Mouse (Mus musculus) adrenal gland, adult 18-20 months (tissue): ENCODE measurements at regions not wholly inside any gene's neighbourhood (a gene's known extent, or its start where the extent isn't known, plus 50 kb on each side); places are given as distances from the start of the nearest gene placed in this dataset.
A peak's percentile ranks its signal among the peaks of the same experiment; 100 is the strongest.

ENCODE experiments used
- DNase-seq, 2 experiments: peaks; one replicate each; pipeline ENCODE4 v3.0.0; 2021 to 2022; ENCODE audit warnings: low spot score in 2 of 2

DNA sequence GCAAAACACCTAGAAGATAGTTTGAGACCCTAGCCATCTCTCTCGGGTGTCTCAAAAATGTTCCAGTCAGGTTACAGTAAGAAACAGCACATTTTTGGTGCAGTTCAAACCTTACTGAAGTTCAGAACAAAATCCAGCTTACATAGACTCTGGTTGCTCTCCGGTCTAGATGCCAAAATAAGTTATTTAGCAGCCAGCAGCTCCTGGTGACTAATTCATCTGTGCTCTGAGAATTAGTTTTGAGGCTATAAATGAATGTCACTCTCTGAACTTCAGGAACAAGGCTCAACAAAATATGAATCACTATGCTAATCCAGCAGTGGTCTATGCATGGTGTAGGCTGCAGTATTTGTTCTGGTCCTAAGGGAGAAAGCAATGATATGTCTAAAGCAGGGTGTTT, 238.6 kb downstream of the Rnf152 start:
- no peak for DNase-seq

DNA sequence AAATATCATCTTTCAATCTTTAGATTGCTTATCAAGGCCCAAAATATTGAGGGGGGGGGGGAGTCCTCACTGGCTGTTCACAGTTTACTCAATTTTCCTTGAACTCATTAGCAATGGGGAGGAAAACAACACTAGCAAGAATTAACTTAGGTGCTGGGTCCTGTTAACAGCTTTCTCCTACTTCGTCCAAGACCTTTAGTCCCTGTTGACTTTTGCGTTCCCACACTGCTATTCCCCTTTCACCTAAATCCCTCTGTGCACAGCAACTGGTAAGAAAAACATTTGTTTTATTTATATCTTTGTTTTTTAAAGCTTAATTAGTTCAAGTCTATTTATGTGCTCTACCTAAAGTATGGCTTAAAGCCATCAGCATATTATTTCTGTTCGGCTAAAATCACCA, 240.3 kb downstream of the Rnf152 start:
- no peak for DNase-seq

DNA sequence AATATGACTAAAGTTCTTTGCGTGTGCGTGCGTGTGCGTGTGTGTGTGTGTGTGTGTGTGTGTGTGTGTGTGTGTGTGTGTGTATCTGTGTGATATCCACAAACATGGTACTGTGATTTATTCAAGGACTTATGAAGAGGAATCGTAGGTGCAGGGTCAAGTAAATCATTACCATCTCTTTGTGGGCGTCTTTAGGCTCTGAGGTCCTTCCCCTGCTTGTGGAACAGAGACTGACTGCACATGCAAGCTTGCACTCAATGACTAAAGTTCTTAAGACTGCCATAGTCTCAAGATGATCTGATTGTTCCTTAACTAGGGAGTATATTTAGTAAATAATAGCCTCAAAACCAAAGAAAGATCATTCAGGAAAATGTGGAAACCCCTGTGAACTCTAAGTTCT, 241.1 kb downstream of the Rnf152 start:
- no peak for DNase-seq

DNA sequence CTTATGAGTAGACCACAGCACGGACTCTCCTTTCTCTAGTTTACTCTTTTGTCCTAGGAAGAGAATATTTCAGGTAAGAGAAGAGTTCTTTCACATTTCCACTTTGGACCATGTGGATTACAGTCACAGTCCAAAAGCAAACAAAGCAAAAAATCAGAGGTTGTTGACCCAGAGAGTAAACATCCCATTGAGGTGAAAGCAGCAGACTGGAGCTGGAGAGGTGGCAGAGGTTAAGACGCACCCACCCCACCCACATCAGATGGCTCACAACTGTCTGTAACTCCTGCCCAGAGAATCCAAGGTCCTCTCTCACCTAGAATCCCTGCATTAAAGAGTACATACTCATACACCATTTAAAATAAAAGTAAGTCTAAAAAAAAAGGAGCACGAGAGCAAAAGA, 241.7 kb downstream of the Rnf152 start:
- no peak for DNase-seq

DNA sequence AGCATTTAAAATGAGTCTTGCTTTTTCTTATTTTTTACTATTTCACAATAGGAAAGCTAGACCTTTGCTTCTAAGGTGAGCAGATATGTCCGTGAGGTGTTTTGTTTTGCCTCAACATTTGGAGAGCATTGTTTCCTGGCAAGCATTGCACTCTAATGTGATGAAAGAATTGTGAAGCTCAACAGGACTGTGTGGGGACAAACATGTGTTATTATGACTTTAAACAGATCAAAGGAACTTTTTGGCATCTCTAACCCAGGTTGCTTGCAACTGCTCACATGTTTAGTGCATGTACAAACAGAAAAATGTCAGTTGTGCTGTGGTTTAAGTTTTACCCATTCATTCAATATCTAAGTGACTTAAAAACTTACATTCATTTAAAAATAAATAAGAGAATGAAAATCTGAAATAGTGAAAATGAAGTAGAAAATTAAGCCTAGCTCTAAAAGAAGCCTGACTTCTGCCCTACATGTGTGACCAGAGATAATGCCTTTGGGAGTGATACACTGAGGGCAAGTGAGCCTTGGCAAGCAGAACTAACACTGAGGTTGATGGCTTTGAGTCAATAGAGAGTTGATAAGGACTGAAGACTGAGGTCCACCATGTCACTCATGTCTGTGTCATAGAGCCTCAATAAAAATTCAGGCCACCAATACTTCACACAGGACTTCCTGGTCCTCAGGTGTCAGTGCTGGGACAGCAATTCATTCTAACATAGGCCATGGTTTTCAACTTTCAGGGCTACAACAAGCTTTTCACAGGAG, 243.6 kb downstream of the Rnf152 start:
- DNase-seq: no peak

DNA sequence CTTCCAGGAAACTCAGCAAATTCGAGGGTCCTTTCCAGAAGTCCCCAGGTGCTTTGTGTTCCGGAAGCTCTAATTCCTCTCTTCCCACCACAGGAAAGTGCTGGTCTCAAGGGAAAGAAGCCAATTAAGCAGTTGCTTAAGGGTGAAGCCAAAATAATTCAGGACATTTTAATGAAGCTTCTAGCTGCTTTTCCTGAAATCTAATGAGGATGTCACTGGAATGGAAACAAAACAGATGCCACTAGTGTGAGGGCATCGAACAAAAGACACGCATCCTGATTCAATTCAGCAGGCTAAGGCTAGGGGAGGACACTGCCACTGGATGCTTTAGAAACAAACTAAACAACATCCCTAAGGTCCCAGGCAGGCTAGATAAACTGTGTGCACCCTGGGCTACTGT, 245.3 kb downstream of the Rnf152 start:
- no peak for DNase-seq

DNA sequence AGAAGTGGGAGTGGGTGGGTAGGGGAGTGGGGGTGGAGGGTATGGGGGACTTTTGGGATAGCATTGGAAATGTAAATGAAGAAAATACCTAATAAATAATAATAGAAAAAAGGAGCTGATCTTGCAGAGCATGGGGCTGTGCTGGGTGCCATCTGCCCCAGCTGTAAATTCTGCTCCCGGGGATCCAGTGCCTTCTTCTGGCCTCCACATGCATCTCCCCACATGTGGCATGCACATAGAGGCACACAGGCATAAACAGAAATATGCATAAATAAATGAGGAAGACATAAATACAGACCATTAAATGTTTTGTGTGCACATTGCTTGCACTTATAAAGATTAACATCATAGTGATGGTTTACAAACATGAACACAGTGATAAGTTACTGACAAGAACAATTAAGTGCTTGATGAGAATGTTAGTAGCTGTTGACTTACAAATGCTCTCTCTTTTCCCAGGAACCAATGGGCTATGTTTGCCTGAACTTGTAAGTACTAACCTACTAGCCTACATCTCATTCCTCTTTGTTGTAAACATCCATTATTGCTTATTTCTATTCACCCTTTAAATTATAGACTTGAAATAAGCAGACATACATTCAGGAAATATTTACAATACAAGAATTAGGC, 245.8 kb downstream of the Rnf152 start:
- no peak for DNase-seq

DNA sequence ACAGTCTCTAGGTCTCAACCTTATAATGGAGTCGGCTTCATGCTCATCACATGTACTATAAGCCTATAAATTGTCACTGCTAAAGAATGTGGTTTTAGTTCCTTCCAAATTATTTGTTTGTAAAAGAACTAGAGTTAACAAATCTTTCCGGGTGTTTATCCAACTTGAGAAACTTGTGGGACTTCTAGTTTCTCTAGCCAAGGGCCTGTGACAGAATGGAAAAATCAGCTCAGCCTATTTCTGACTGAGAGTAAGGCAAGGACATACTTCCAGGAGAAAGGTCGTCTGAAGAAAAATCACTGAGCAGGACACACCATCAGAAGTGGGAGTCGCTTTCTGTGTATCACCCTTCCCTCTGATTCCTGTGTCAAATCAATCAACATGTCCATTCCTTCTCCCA, 248.7 kb downstream of the Rnf152 start:
- DNase-seq: no peak

DNA sequence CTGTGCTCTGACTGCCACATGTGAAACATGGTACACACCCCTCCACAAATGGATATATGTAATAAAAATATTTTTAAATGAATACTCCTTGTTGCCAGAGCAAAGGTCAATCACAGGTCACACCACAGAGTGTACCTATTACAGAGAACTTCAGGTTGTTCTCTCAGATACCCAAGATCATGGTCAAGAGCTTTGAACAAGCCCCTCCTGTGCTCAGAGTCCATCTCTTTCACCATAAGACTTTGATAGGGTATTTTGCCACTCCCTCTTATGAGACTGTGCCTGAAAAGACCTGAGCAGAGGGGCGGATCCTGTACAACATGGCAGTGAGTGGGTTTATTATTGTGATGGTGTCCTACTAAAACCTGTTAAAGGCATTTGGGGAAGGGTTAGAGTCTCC, 249.3 kb downstream of the Rnf152 start:
- no peak for DNase-seq

DNA sequence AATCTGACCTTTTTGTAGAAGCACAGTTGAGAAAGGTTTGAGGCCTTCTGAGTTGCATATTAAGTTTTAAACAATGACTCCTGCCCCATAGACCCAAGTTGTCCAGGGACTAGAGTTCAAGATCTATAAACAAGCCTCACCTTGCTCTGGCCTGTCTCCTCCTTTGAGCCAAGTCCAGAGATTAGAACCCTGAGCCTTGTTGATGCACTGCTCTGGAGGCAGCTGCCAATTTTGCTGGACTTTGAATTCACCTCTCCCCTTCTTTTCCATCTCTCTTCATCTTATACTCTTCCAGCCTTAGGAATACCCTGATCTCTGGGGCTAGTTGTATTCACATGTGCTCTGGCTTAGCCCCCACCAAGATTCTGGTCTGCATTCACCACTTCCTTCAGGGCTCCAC, 251.3 kb downstream of the Rnf152 start:
- DNase-seq: no peak

DNA sequence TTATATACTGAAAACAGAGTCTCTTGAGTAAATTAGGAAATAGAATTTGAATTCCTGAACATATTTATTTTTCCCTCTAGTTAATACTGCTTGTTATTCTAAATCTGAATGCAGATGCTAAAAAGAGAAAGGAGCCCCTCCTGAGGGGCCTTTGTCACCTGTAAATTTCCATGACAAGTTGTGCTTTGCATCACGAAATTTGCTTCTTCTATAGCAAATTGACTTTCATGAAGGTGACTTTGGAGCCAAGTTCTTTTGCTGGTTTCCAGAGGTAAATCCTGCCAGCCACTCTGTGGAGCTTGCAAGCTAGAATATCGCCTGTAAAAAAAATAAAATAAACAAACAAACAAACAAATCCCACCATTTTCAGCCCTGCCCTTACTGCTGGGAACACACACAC, 261.4 kb downstream of the Rnf152 start:
- DNase-seq: no peak

DNA sequence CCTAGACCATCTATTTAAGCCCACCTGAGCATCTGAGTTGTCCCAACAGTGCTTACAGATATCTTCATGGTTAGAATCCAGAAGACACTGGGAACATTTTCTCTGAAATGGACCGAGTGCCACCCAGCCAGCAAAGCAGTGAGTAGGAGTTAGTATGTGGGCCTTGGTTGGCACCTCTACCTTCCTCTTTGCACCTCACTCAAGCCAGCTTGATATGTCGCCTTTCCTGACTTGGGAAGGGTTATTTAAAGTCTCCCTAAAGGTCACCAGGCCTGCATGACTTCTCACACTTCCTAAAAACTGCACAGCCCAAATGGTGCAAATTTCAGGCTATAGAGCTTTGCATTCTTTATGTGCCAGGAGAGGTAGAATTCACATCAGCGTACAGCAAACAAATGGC, 262.0 kb downstream of the Rnf152 start:
- DNase-seq: no peak

DNA sequence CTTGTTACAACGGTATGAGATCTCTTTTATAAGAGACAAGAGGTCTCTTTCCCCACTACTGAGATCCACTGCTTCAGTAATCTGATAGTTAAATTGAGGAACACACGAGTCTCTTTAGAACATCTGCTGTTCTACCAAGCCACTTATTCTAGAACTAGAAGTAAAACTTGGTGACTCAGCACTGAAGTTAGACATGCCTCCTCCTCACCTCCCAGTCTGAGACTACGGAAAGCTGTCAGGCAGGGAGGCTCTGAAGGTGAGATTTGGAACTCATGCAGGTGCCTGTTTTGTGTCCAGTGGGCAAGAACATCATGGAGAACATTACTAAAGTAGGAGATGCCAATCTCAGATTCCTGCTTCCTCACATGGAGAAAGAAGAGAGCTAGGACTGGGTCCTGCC, 262.6 kb downstream of the Rnf152 start:
- DNase-seq: no peak

DNA sequence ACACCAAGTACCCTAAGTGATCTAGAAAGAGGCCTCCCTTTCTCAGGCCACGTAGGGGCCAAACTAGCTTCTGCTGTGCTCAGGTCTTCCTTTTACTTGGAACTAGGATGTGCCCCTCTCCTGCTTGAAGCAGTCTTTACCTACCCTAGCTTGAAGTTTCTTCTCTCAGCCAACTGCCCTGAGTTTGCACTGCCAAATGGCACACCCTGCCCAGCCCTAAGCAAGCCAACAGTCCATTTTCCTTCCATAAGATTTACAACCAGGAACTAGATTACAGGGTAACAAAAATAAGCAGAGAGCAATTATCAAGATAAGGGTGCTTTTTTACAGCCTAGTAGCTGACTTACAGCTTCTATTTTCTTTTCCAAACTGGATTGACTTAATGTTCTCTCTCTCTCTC, 263.5 kb downstream of the Rnf152 start:
- DNase-seq: no peak

DNA sequence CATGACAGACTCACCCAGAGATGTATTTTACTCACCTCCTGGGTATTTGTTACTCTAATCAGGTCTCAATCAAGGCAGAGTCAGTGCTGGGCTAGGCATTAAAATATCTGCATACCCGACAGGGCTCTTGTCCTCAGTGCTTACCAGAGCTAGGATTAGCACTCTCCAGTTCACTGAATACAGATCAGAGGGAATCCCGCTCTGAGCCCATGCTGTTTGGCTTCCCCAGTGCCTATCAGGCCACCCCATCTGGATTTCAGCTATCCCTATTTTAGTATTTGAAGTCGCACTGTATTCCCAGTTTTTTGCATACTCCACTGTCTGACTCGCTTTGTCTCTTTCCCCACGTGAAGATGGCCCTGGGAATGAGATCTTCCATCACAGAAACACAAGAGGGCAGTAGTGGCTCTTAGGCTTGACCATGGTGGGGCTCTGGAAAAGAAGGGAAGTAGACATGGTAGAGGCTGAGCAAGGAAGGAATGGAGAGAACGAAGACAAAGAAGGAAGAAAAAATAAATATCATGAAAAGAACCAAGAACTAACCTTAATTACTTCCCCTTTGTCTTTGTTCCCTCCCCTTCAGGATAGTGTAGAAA, 264.1 kb downstream of the Rnf152 start:
- DNase-seq: peak in 1 of 2 experiments; percentile 6

DNA sequence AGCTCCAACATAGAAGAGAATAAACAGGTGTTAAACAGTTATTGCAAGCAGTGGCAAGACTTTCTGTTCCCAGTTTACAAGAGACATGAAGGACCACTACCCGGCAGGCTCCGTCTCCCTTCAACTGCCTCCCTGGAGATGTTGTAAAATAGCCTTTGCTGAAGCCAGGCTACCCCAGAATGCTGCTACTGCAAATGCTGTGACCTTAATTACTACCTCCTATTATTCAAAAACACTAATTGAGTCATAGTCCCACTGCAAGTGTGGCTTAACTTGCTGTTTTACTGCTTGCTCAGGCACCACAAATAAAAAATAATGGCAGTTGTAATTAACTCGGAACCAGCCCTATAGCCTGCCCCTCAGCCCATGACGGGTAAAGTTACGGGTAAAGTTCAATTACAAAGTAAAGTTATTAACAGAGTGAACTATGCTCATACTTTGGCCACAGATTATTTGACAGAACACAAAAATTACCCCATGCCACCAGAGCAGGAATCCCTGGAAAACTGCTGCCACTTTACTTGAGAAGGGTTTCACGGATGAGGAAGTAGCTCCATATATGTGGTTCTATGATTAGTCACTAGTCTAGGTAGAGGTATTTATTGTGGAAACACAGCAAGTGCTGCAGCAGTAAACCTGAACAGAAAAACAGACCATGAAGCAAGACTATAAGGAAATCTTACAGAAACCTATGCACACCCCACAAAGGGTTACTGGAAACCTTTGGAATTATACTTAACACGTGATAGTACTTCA, 267.6 kb downstream of the Rnf152 start:
- no peak for DNase-seq

DNA sequence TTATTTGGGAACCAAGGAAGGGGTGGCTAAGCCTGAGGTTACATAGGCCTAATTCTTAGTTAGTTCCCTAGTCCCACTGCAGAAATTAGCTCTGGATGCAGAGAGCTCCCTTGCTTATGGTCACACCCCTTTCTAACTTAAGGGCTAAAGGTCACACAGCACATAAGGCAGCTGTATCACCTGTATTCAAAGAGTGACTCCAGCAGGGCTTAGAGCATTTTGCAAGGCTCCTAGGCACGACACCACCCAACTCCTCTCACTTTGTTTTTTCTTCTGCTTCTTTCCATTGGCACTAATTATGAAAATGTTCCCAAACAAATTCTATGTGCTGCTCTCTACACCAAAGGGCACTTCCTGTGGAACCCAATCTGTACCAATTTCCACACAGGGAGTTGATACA, 268.9 kb downstream of the Rnf152 start:
- DNase-seq: no peak

DNA sequence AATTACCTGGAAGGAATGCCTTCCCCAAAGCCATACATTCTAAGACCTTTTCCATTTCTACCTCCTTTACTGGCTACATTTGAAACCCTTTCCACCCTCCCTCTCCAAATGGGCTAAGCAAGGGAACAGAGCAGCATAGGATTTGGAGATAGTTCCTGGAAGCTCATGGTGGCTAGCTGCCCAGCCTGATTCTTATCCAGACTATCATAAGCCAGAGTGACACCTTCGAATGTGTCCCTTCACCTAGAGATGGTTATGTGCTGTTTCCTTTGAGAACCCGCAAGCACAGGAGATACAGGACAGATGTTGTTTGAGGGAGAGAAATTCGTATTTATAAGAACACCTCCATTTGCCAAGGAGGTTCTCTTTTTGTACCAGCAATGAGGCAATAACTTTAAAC, 272.0 kb downstream of the Rnf152 start:
- no peak for DNase-seq

DNA sequence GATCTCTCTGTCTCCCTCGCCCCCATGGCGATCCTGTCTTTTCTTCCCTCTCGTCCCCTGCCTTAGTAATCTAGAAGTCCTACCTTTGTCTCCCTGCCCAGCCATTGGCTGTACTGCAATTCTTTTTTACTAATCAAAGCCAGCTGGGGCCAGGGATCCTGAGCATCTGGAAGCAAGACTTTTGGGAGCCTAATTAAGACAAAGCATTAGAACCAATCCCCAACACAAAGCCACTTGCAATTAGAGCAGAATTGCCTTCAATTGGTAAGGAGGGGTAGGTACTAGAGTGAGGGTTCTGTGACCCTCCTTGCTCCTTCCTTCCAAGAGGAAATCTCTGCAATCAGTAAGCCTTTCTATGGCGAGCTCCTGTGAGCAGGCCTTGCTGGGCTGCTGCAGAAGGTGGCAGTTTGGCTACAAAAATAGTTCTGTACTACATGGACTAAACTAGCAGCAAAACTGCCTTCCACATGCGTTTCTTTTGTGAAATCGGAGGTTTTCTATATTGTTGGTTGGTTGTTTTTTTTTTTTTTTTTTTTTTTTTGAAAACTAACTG, 272.9 kb downstream of the Rnf152 start:
- no peak for DNase-seq

DNA sequence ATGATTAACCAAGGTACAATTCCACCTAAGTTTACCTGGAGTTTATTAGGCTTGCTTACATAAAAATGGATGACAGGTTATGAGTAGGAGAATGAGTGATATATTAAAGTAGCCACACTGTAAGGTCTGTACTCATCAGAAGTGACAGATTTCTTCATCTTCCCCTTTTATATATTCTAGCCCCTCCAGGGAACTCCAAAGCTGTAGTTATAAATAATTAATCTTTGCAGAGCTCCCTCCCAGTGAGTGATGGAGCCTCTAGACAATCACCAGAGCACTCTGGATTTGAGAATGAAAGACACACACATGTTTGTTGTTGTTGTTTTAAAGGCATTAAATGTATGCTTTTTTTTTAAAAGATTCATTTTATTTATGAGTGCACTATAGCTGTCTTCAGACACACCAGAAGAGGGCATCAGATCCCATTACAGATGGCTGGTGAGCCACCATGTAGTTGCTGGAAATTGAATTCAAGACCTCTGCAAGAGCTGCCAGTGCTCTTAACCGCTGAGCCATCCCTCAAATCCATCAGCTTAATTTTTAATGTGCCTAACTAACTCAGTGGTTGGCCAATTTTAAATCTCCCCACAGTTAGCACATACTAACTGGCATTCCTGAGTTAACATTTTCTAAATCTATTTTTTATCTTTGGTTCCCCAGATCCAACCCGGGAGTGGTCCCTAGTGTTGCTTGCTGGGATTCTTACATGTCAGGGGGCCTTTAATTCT, 273.5 kb downstream of the Rnf152 start:
- DNase-seq: no peak

DNA sequence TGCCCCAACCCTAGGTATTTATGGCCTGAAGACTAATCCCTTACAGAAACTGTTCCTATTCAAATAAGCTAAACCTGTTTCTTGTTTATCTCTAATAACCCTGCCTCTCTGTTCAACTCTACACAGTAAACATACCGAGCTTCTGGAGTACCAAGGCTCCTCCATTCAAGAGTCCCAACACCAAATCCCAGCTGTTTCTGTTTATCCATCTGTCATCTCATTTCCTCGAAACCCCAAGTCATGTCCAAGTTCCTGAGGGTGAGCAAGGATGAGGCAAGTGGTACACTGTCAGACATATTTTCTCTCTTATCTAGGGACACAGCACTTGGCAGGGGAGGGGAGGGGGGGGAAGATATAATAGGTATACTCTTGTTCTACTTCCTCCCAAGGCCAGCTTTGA, 274.6 kb downstream of the Rnf152 start:
- DNase-seq: no peak
